Mouse (Mus musculus) intestine, postnatal 0 days (tissue): Measurements from ENCODE around the gene Nup88. TPM values are rescaled to one million over a fixed set of nuclear protein-coding genes. Genes with fewer than 3 reads are reported as not detected.

Experiments
- ATAC-seq: fragments of 200-750 bp; cut with Nextera tagmentation; 2 replicates; pipeline ENCODE4 v1.8.0; 2017; ENCODE audit warnings: mild to moderate bottlenecking, moderate TSS enrichment, moderate library complexity
- H3K27ac ChIP-seq: fragments of 300-500 bp; sonication (generic); 2 replicates; pipeline ENCODE4 v1.5.1; 2014; ENCODE audit warnings: mild to moderate bottlenecking, low read depth, low read length, moderate library complexity
- H3K27me3 ChIP-seq: fragments of 300-500 bp; sonication (generic); replicated peaks from 2 replicates; pipeline ENCODE4 v1.6.1; 2014; ENCODE audit warnings: low read length, mixed read lengths; ENCODE audit not compliant: control insufficient read depth, insufficient read depth
- H3K36me3 ChIP-seq: fragments of 300-500 bp; sonication (generic); 2 replicates; pipeline ENCODE4 v1.6.1; 2014; ENCODE audit warnings: mild to moderate bottlenecking, moderate library complexity; ENCODE audit not compliant: control insufficient read depth, insufficient read depth
- H3K4me1 ChIP-seq: fragments of 300-500 bp; sonication (generic); replicated peaks from 2 replicates; pipeline ENCODE4 v1.6.1; 2014; ENCODE audit warnings: antibody characterized with exemption, low read length, mixed read lengths; ENCODE audit not compliant: control insufficient read depth, insufficient read depth
- H3K4me2 ChIP-seq: fragments of 300-500 bp; sonication (generic); replicated peaks from 2 replicates; pipeline ENCODE4 v1.6.1; 2014; ENCODE audit warnings: low read depth, mild to moderate bottlenecking, moderate library complexity
- H3K4me3 ChIP-seq: fragments of 300-500 bp; sonication (generic); 2 replicates; pipeline ENCODE4 v1.5.1; 2014; ENCODE audit warnings: low read depth, low read length
- H3K9ac ChIP-seq: fragments of 300-500 bp; sonication (generic); 2 replicates; pipeline ENCODE4 v1.6.1; 2014; ENCODE audit warnings: mild to moderate bottlenecking, low read depth, low read length
- H3K9me3 ChIP-seq: fragments of 300-500 bp; sonication (generic); 2 replicates; pipeline ENCODE4 v1.6.1; 2016; ENCODE audit warnings: mixed run types; ENCODE audit not compliant: control insufficient read depth
- CTCF ChIP-seq: sonication (generic); IDR thresholded peaks from 2 replicates; pipeline ENCODE4 v1.5.1; 2016; ENCODE audit warnings: low read depth, mild to moderate bottlenecking, control low read depth, antibody characterized with exemption, moderate library complexity
- WGBS: fragments of 180-500 bp; shearing (Covaris S2); extraction: QIAGEN DNeasy Blood & Tissue Kit; methylation state at CpG from one replicate; pipeline ENCODE4 v1.1.7; 2014; 5-methylcytosine and 5-hydroxymethylcytosine counted together
- polyA plus RNA-seq: library from polyadenylated mRNA; unstranded; fragments of >200 nt; fragmentation: Nextera tagmentation; extraction: Ambion mirVana; gene quantifications from 2 replicates; pipeline ENCODE4 v1.2.1, GENCODE M21; 2015

The Nup88 gene
- polyA plus RNA-seq, 1 experiment from 2014 or later: 35.8 TPM

DNA sequence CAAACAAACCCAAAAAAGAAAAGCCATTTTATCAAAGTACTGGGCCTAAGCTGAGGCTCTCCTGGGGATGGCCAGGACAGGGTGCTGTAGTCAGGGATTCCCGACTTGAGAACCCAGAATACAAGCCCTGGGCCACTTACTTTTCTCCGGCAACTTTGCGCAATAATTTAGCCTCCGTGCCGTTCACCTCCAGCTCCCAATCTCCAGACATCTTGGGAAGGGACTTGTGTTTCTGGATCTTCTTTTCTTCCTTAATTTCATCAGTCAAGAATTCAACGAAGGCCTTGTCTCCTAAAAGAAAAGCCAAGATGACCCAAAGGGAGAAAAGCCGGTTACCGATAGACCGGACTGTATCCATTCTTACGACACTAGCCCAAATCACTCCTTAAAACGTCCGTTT lies 12.3 kb upstream of the Nup88 start:
- Histone ChIP-seq H3K4me3 (peak overlapping the region; percentile 94), H3K9me3 (no peaks in the 10 kb centered on the region), H3K4me1 (no peaks in the 10 kb centered on the region), H3K36me3 (peaks cover 52% of the 10 kb centered on the region), H3K4me2 (peak overlapping the region; percentile 87), H3K27me3 (no peaks in the 10 kb centered on the region), H3K27ac (peak overlapping the region; percentile 50; the same call in 1 of the 2 replicates), H3K9ac (peak overlapping the region; percentile 82)
- 3% methylated on average over 12 of the region's 12 CpGs for WGBS
- no peak for TF ChIP-seq CTCF
- ATAC-seq: no peak

DNA sequence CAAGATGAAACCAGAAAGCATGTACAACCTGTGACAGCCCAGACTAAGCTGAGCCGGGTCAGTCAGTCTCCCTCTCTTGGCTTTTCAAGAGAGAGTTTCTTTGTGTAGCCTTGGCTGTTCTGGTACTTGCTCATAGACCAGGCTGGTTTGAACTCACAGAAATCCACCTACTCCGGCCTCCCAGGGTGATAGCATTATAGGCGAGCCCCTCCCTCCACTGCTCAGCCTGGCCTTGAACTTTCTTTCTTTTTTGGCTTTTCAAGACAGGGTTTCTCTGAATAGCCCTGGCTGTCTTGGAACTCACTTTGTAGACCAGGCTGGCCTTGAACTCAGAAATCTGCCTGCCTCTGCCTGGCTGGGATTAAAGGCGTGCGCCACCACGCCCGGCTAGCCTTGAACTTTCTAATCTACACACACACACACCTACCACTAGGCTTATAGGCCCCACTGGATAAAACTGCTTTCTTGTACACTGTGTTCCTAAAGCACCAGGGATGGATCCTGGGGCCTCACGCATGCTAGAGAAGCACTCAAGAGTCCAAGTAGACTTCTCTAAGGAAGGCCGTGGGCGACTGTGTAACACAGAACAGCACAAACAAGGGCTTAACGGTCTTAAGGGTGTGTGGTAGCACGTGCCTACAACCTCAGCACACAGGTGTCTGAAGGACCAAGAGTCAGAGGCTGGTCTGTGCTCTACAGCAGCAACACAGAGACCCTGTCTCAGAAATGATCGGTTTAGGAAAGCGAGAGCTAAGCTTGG lies 11.2 kb upstream of the Nup88 start:
- no peak overlapping the region for H3K9ac ChIP-seq
- no peak for ATAC-seq
- H3K27ac ChIP-seq: no peak overlapping the region
- H3K4me3 ChIP-seq: no peak overlapping the region
- H3K36me3 ChIP-seq: peaks cover 53% of the 10 kb centered on the region
- no peaks in the 10 kb centered on the region for H3K27me3 ChIP-seq
- H3K9me3 ChIP-seq: no peaks in the 10 kb centered on the region
- no peaks in the 10 kb centered on the region for H3K4me1 ChIP-seq
- H3K4me2 ChIP-seq: peak overlapping the region; percentile 87; the same call in 1 of the 2 replicates
- 85% methylated on average over 14 of the region's 14 CpGs for WGBS
- TF ChIP-seq CTCF: no peak

DNA sequence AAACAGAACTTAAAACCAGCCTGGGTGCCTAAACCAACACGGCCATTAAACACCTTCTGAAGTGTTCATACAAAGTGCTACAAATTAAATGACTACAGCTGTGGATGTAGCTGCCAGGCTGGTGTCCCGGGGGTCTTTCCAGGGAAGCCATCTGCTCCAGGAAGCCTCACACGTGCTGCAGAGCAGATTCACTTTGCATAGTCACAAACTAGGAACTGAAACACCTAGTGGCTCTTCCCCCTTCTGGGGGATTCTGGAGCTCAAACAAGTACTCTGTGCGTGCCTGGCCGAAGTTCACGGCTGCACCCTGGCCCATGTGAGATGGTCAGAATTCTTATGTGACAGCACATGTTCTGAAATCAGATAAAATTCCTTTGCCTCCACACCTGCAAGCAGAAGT lies 10.5 kb upstream of the Nup88 start:
- no peak for ATAC-seq
- H3K27ac ChIP-seq: no peak overlapping the region
- peaks cover 56% of the 10 kb centered on the region for H3K36me3 ChIP-seq
- no peaks in the 10 kb centered on the region for H3K9me3 ChIP-seq
- no peaks in the 10 kb centered on the region for H3K4me1 ChIP-seq
- H3K4me3 ChIP-seq: no peak overlapping the region
- no peak overlapping the region for H3K9ac ChIP-seq
- 77% methylated on average over 6 of the region's 6 CpGs for WGBS
- no peak for TF ChIP-seq CTCF
- H3K4me2 ChIP-seq: no peak overlapping the region
- no peaks in the 10 kb centered on the region for H3K27me3 ChIP-seq

DNA sequence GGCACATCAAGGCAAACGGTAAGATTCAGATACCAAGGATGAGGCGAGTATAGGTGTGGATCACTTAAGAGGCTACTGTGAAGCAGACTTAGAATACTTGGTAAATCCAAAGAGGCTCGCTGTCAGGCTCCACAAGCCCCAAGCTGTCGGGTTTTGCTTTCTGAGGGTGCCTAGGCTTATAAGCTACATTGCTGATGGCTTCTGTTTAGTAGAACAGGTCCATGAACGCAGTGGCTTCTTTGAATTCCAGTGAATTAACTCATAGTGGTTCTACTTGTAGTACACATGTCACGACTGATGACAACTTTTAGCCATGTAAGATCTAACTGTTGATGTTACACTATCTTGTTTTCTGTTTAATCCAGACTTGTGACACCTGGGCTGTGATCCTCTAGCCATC lies 7.5 kb upstream of the Nup88 start:
- Histone ChIP-seq H3K9ac (no peak overlapping the region), H3K4me1 (no peaks in the 10 kb centered on the region), H3K27ac (no peak overlapping the region), H3K9me3 (no peaks in the 10 kb centered on the region), H3K4me3 (no peak overlapping the region), H3K4me2 (no peak overlapping the region), H3K27me3 (no peaks in the 10 kb centered on the region), H3K36me3 (peaks cover 69% of the 10 kb centered on the region)
- WGBS: 87% methylated on average over 6 of the region's 6 CpGs
- TF ChIP-seq CTCF: no peak
- ATAC-seq: no peak

GRCm38 (mm10) chr11:70975193-70975592 lies 5.4 kb upstream of the Nup88 start:
- no peaks in the 10 kb centered on the region for H3K4me1 ChIP-seq
- no peaks in the 10 kb centered on the region for H3K9me3 ChIP-seq
- no peak overlapping the region for H3K4me2 ChIP-seq
- no peak overlapping the region for H3K4me3 ChIP-seq
- H3K27ac ChIP-seq: no peak overlapping the region
- H3K9ac ChIP-seq: no peak overlapping the region
- H3K36me3 ChIP-seq: peaks cover 63% of the 10 kb centered on the region
- no peak for ATAC-seq
- H3K27me3 ChIP-seq: no peaks in the 10 kb centered on the region
- no peak for TF ChIP-seq CTCF
- WGBS: 65% methylated on average over 2 of the region's 2 CpGs

DNA sequence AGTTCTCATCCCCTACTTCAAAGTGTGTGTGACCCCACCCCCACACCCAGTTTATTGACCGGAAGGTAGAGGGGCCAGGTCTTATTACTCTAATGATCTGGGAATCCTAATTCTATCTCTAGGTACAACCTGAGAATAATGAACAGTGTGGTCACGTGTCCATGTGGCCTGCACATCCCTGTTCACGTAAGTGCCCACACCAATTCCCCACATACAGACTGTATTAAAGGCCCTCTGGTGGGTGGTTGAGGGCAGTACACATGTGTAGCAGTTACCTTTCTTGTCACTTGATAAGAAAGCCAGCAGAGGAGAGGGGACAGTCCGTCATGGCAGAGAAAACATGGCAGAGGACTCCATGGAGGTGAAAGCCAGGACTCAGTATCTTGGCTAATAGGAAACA lies 4.2 kb upstream of the Nup88 start:
- Histone ChIP-seq H3K36me3 (peaks cover 52% of the 10 kb centered on the region), H3K4me2 (no peak overlapping the region), H3K9ac (no peak overlapping the region), H3K4me3 (no peak overlapping the region), H3K27me3 (no peaks in the 10 kb centered on the region), H3K27ac (no peak overlapping the region), H3K9me3 (no peaks in the 10 kb centered on the region), H3K4me1 (no peaks in the 10 kb centered on the region)
- no peak for ATAC-seq
- TF ChIP-seq CTCF: peak; percentile 62
- WGBS: 66% methylated on average over 4 of the region's 4 CpGs

DNA sequence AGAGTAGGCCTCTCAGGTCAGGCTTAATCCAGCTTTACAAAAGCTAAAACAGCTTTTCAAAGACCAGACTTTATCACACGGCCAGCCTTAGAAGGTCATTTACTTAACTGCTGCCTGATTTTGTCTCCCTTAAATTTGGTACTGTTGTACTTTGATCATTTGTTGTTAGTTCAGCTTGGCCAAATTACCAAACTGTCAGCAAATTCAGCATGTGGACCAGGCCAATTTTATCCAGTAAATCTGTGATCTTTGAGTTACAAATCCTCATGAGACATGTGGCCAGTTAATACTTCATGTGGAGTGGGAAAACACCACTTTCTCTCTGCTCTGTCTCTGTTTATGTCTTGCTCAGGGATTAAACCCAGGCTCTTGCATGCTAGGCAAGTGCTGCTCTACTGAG lies 2.8 kb upstream of the Nup88 start:
- ATAC-seq: no peak
- Histone ChIP-seq H3K9me3 (no peaks in the 10 kb centered on the region), H3K4me2 (no peak overlapping the region), H3K4me3 (no peak overlapping the region), H3K9ac (no peak overlapping the region), H3K27me3 (no peaks in the 10 kb centered on the region), H3K27ac (no peak overlapping the region), H3K4me1 (no peaks in the 10 kb centered on the region), H3K36me3 (peaks cover 39% of the 10 kb centered on the region)
- TF ChIP-seq CTCF: no peak
- WGBS: 65% methylated on average over 1 of the region's 1 CpGs
